Mouse (Mus musculus) neural tube, embryonic 14.5 days (tissue): ENCODE data around the gene Ercc5. TPM values are rescaled to one million over a fixed set of nuclear protein-coding genes. Genes with fewer than 3 reads are reported as not detected.
A peak's percentile ranks its signal among the peaks of the same experiment; 100 is the strongest.

Experiments
- ATAC-seq: fragments of 200-750 bp; cut with Nextera tagmentation; 2 replicates; pipeline ENCODE4 v1.8.0; 2017; ENCODE audit warnings: low read depth, mild to moderate bottlenecking, moderate TSS enrichment, moderate library complexity
- H3K27ac ChIP-seq: fragments of 300-500 bp; sonication (generic); 2 replicates; pipeline ENCODE4 v1.5.1; 2014; ENCODE audit warnings: low read depth, mild to moderate bottlenecking, control low read depth, low read length, moderate library complexity, mixed read lengths
- H3K27me3 ChIP-seq: fragments of 300-500 bp; sonication (generic); 2 replicates; pipeline ENCODE4 v1.6.1; 2014; ENCODE audit warnings: low read length; ENCODE audit not compliant: control insufficient read depth, insufficient read depth
- H3K36me3 ChIP-seq: fragments of 300-500 bp; sonication (generic); 2 replicates; pipeline ENCODE4 v1.6.1; 2014; ENCODE audit warnings: low read length, mixed read lengths; ENCODE audit not compliant: control insufficient read depth, insufficient read depth
- H3K4me1 ChIP-seq: fragments of 300-500 bp; sonication (generic); 2 replicates; pipeline ENCODE4 v1.6.1; 2014; ENCODE audit warnings: low read length; ENCODE audit not compliant: control insufficient read depth, insufficient read depth
- H3K4me2 ChIP-seq: fragments of 300-500 bp; sonication (generic); 2 replicates; pipeline ENCODE4 v1.6.1; 2014; ENCODE audit warnings: mild to moderate bottlenecking, low read depth, low read length, control low read depth
- H3K4me3 ChIP-seq: fragments of 300-500 bp; sonication (generic); 2 replicates; pipeline ENCODE4 v1.5.1; 2014; ENCODE audit warnings: low read depth, low read length, control low read depth, mixed read lengths
- H3K9ac ChIP-seq: fragments of 300-500 bp; sonication (generic); replicated peaks from 2 replicates; pipeline ENCODE4 v1.6.1; 2014; ENCODE audit warnings: low read depth, mild to moderate bottlenecking, control low read depth, low read length, mixed read lengths
- H3K9me3 ChIP-seq: fragments of 300-500 bp; sonication (generic); 2 replicates; pipeline ENCODE4 v1.6.1; 2016; ENCODE audit warnings: low read length; ENCODE audit not compliant: control insufficient read depth
- WGBS: fragments of 180-500 bp; shearing (Covaris S2); extraction: QIAGEN DNeasy Blood & Tissue Kit; methylation state at CpG from one replicate; pipeline ENCODE4 v1.1.7; 2014; 5-methylcytosine and 5-hydroxymethylcytosine counted together
- polyA plus RNA-seq: library from polyadenylated mRNA; unstranded; fragments of >200 nt; fragmentation: Nextera tagmentation; extraction: Ambion mirVana; gene quantifications from 2 replicates; pipeline ENCODE4 v1.2.1, GENCODE M21; 2014

The Ercc5 gene
- polyA plus RNA-seq, 1 experiment from 2014 or later: 29.9 TPM

DNA sequence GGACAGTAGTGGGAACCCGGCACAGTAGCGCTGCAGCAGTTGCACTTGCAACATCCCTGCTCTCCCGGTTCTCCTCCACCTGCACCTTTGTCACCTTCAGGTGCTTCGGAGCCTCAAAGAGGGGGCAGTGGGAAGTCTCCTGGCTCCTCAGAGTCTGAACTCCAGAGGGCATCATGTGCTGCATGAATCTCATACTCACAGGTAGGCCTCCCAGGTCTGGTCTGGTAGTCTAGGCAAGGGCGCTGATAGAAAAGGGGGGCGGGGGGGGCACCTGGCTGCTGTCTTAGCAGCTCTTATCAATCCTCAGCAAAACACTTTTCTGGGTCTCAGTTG, 27.5 kb upstream of the Ercc5 start:
- no peaks in the 10 kb centered on the region for H3K9me3 ChIP-seq
- H3K4me3 ChIP-seq: peak overlapping the region; percentile 63
- peak; percentile 22; the same call in 1 of the 2 replicates for ATAC-seq
- H3K27ac ChIP-seq: peak overlapping the region; percentile 94
- WGBS: 4% methylated on average over 6 of the region's 6 CpGs
- peaks cover 16% of the 10 kb centered on the region; the same call in 1 of the 2 replicates for H3K4me1 ChIP-seq
- no peaks in the 10 kb centered on the region for H3K27me3 ChIP-seq
- H3K9ac ChIP-seq: peak overlapping the region; percentile 89
- no peaks in the 10 kb centered on the region for H3K36me3 ChIP-seq
- peak overlapping the region; percentile 85 for H3K4me2 ChIP-seq

DNA sequence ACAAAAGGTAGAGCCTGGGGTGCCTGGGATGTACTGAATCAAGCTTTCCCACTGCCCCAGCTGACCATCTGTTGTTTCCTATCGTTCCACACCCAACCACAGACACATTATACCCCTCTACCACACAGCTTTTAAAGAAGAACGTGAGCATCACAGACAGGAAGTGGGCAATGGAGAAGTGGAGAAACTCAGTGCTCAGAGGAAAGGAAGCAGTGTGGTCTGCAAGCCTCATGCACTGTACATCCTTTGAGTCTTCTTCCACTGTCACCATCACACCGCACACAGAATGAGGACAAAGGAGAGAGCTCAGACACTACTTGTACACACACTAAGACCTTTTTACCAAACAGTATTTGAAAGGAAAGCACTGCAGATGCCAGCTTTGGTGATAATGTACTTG, 25.3 kb upstream of the Ercc5 start:
- WGBS: 88% methylated on average over 3 of the region's 3 CpGs
- peaks cover 6% of the 10 kb centered on the region; the same call in 1 of the 2 replicates for H3K36me3 ChIP-seq
- no peak overlapping the region for H3K4me2 ChIP-seq
- no peak overlapping the region for H3K4me3 ChIP-seq
- ATAC-seq: no peak
- no peak overlapping the region for H3K27ac ChIP-seq
- no peak overlapping the region for H3K9ac ChIP-seq
- no peaks in the 10 kb centered on the region for H3K9me3 ChIP-seq
- peaks cover 16% of the 10 kb centered on the region; the same call in 1 of the 2 replicates for H3K4me1 ChIP-seq
- no peaks in the 10 kb centered on the region for H3K27me3 ChIP-seq

DNA sequence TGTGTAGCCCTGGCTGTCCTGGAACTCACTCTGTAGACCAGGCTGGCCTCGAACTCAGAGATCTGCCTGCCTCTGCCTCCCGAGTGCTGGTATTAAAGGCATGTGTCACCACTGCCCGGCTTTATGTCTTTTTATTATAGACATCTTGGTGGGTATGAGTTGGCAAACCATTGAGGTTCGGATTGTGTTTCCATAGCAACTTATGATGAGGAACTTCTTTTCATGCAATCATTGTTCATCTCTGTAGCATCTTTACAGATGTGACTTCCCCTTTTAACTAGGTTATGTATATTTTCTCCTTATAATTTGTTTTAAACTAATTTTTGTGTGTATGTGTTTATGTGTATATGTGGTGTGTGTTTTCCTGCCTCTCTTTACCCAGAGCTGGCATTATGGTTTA, 22.0 kb upstream of the Ercc5 start:
- WGBS: 98% methylated on average over 4 of the region's 4 CpGs

DNA sequence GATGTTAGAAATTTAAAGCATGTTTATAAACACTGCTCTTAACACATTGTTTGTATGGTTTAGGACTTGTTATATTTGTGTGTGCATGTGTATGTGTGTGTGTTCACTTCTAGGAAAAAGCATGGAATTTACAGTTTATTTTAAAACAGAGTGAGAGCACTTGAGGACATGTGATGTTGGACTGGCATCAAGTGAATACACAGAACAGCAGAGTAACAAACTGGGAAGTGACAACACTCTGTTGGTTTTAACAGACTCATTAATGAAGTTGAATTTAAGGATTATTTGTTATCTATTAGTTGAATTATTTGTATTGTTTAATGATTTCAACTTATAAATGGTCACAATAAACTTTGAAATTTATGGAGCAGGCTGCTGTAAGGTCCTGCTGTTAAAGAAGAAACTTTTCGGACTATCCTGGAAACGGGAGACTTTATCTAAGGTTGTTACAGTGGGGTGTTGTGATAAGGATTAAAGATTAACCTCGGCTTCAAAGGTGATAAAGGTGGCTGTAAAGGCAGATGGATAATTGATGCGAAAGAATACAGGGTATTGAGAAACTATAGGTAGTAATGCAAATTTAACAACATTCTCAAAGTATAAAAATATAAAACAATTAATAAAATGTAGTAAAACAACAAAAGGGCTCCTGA, 17.5 kb upstream of the Ercc5 start:
- no peak overlapping the region for H3K27ac ChIP-seq
- no peak overlapping the region for H3K9ac ChIP-seq
- no peak for ATAC-seq
- no peaks in the 10 kb centered on the region for H3K27me3 ChIP-seq
- peaks cover 31% of the 10 kb centered on the region; the same call in 1 of the 2 replicates for H3K36me3 ChIP-seq
- no peak overlapping the region for H3K4me2 ChIP-seq
- H3K4me3 ChIP-seq: no peak overlapping the region
- H3K4me1 ChIP-seq: no peaks in the 10 kb centered on the region
- 91% methylated on average over 4 of the region's 4 CpGs for WGBS
- no peaks in the 10 kb centered on the region for H3K9me3 ChIP-seq

More for the DNA sequence above, 22.0 kb upstream of the Ercc5 start:
- H3K4me3 ChIP-seq: no peak overlapping the region
- H3K27me3 ChIP-seq: no peaks in the 10 kb centered on the region
- no peak for ATAC-seq
- no peak overlapping the region for H3K4me2 ChIP-seq
- peaks cover 8% of the 10 kb centered on the region; the same call in 1 of the 2 replicates for H3K4me1 ChIP-seq
- peaks cover 19% of the 10 kb centered on the region; the same call in 1 of the 2 replicates for H3K36me3 ChIP-seq
- H3K9me3 ChIP-seq: no peaks in the 10 kb centered on the region
- no peak overlapping the region for H3K9ac ChIP-seq
- H3K27ac ChIP-seq: no peak overlapping the region

DNA sequence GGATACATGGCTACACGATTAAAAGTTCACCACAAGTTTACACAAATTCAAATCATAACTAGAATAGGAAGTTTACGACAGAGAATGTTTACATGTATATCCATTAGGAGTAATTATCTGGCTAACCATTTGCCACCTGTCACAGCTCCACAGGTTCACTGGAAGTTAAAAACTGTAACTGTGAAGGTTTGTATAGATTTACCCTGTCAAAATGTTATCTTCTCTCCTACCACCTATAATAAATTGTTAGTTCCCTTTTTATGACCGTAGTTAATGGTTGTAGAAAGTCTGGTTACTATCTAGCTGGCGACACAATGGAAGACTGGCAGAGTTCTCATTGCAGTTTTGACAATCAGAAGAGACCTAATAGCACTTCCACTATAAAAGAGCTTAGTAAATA, 7.3 kb upstream of the Ercc5 start:
- Histone ChIP-seq H3K36me3 (peaks cover 37% of the 10 kb centered on the region; the same call in 1 of the 2 replicates), H3K4me1 (no peaks in the 10 kb centered on the region), H3K4me2 (no peak overlapping the region), H3K9ac (no peak overlapping the region), H3K9me3 (no peaks in the 10 kb centered on the region), H3K27me3 (no peaks in the 10 kb centered on the region), H3K4me3 (no peak overlapping the region), H3K27ac (no peak overlapping the region)
- no peak for ATAC-seq
- WGBS: 80% methylated on average over 4 of the region's 4 CpGs

DNA sequence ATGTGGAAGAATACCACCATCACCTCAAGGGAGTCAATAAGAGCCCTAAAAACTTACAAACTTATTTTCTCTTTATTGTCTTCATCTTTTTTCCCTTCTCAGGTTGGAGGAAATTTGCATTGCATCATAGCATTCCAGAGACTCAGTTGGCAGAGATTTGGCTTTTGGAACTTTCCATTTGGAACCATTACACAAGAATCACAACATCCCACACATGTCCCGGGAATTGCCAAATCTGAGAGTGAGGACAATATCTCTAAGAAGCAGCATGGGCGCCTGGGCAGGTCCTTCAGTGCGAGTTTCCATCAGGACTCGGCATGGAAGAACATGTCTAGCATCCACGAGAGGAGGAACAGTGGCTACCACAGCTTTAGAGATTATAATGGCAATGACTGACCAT, 4.8 kb upstream of the Ercc5 start:
- H3K27me3 ChIP-seq: no peaks in the 10 kb centered on the region
- H3K36me3 ChIP-seq: peaks cover 24% of the 10 kb centered on the region; the same call in 1 of the 2 replicates
- no peak for ATAC-seq
- H3K4me1 ChIP-seq: no peaks in the 10 kb centered on the region
- 90% methylated on average over 5 of the region's 5 CpGs for WGBS
- H3K9me3 ChIP-seq: no peaks in the 10 kb centered on the region
- no peak overlapping the region for H3K4me3 ChIP-seq
- no peak overlapping the region for H3K27ac ChIP-seq
- H3K4me2 ChIP-seq: no peak overlapping the region
- no peak overlapping the region for H3K9ac ChIP-seq

DNA sequence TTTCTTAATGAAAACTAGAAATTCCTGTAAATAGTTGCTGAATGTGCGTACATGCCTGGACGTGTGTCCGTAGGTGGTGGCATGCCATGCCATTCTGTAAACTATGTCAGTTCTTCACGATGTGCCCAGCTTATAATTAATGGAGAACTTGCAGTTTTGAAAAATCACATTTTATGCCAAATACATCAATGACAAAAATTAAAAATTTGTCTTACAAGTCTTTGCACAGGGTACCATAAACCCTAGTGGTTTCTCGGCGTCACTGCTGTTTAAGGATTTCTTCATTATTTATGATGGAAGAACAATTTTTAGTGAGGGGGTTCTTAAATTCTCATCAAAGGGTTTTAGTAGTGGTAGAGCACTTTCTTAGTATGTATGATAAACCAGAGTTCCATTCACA, 1.2 kb downstream of the Ercc5 start:
- Histone ChIP-seq H3K36me3 (no peaks in the 10 kb centered on the region), H3K9me3 (no peaks in the 10 kb centered on the region), H3K4me3 (peak overlapping the region; percentile 68), H3K4me1 (no peaks in the 10 kb centered on the region; the same call in 1 of the 2 replicates), H3K9ac (peak overlapping the region; percentile 91; the same call in 1 of the 2 replicates), H3K27ac (no peak overlapping the region; the same call in 1 of the 2 replicates), H3K27me3 (no peaks in the 10 kb centered on the region), H3K4me2 (peak overlapping the region; percentile 70)
- ATAC-seq: no peak
- 26% methylated on average over 6 of the region's 6 CpGs for WGBS

DNA sequence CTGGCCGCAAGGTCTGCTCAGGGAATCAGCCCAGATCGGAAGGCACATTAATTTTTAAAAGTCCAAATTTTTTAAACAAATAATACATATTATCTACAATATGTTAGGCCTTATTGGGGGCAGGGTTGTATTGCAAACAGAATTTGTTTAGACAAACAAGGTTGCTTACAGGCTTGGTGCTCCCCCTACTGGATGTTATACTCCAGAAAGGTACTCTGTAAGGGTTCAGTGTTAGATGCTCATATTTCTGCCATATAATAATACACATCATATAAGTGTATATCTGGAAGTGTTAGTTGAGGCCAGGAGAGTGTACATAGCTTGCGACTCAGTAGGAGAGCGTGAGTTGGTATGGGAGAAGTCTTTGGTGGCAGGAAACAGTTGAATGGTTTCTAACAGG, 7.7 kb downstream of the Ercc5 start:
- Histone ChIP-seq H3K27me3 (no peaks in the 10 kb centered on the region), H3K4me1 (no peaks in the 10 kb centered on the region), H3K36me3 (peaks cover 13% of the 10 kb centered on the region; the same call in 1 of the 2 replicates), H3K4me2 (no peak overlapping the region), H3K4me3 (no peak overlapping the region), H3K9me3 (no peaks in the 10 kb centered on the region), H3K9ac (no peak overlapping the region), H3K27ac (no peak overlapping the region)
- 96% methylated on average over 4 of the region's 4 CpGs for WGBS
- peak; percentile 14; the same call in 1 of the 2 replicates for ATAC-seq

DNA sequence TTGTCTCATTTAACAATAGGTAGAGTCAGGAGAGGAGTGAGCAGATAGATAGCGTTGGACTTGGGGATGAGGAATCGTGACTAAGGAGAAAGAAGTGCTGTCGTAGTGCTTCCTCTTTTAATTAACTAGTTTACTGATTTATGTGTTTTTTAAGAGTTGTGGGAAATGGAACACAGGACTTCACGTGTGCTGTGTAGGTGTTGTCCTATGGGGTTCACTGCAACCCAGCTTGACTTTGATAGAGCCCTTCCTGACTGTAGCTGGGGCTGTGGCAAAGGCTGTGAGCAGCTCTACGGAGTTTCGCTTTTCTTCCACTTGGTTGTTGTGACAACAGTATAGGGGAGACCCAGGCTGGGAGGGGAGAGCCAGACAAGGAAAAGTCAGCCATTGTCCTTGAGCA, 10.8 kb downstream of the Ercc5 start:
- Histone ChIP-seq H3K9ac (no peak overlapping the region), H3K4me1 (no peaks in the 10 kb centered on the region), H3K27ac (no peak overlapping the region), H3K9me3 (no peaks in the 10 kb centered on the region), H3K36me3 (peaks cover 39% of the 10 kb centered on the region), H3K27me3 (no peaks in the 10 kb centered on the region), H3K4me2 (no peak overlapping the region), H3K4me3 (no peak overlapping the region)
- no peak for ATAC-seq
- 83% methylated on average over 6 of the region's 6 CpGs for WGBS
